Mouse (Mus musculus): Measurements from ENCODE around the gene Neurod6. TPM values are rescaled to one million over a fixed set of nuclear protein-coding genes. Genes with fewer than 3 reads are reported as not detected.

The Neurod6 gene
- total and polyA plus RNA-seq, 3 experiments: not detected

GRCm38 (mm10) chr6:55646824-55647560 is 34.1 kb downstream of the Neurod6 start:
- Histone ChIP-seq H3K9ac (ENCODE audit: insufficient read depth, low read depth) (no peak overlapping the region), H3K4me2 (ENCODE audit: insufficient read depth, low read depth, poor library complexity, severe bottlenecking) (no peak overlapping the region), H3K36me3 (replicated peaks in 1 of 2; ENCODE audit: control insufficient read depth in 1 of 2, insufficient read depth in 1 of 2, low read length in 1 of 2) (no peaks in the 10 kb centered on the region), H3K9me3 (replicated peaks; ENCODE audit: low read length) (no peaks in the 10 kb centered on the region), H3K27ac (ENCODE audit: insufficient read depth, low read depth) (no peak overlapping the region), H3K79me2 (replicated peaks; ENCODE audit: control insufficient read depth, extremely low read depth, insufficient read depth, poor library complexity, severe bottlenecking) (no peaks in the 10 kb centered on the region), H3K4me1 (ENCODE audit: control insufficient read depth in 1 of 2, insufficient read depth in 2 of 2) (no peaks in the 10 kb centered on the region), H3K4me3 (replicated peaks in 1 of 3; ENCODE audit: low read depth in 2 of 3, low read length in 2 of 3, poor library complexity in 1 of 3) (no peak overlapping the region), H3K27me3 (replicated peaks) (no peaks in the 10 kb centered on the region)
- dilution Hi-C loops (cut with MboI; ENCODE audit: extremely low pct_ligation_motif_present, extremely low pct_unique_long_range_greater_than_20kb, low sequenced_read_pairs) (no loop called here), in situ Hi-C loops (cut with MboI; ENCODE audit: low pct_ligation_motif_present, low pct_unique_long_range_greater_than_20kb, low sequenced_read_pairs) (no loop called here)
- DNase-seq (ENCODE audit: extremely low read depth): no peak
- TF ChIP-seq HCFC1 (IDR thresholded peaks at IDR 0.05; ENCODE audit: low read depth, low read length) (no peak), CTCF (conservative IDR thresholded peaks at IDR 0.05 in 1 of 2, IDR thresholded peaks at IDR 0.05 in 1 of 2; ENCODE audit: low read depth in 2 of 2, low read length in 2 of 2) (no peak), RCOR1 (conservative IDR thresholded peaks at IDR 0.05; ENCODE audit: low read depth, low read length) (no peak), SMC3 (IDR thresholded peaks at IDR 0.05; ENCODE audit: low read depth, low read length) (no peak), UBTF (IDR thresholded peaks at IDR 0.05; ENCODE audit: low read depth, low read length) (no peak), GABPA (IDR thresholded peaks at IDR 0.05; ENCODE audit: insufficient replicate concordance, low read depth, low read length) (no peak)

- Histone ChIP-seq H3K4me3 (replicated peaks in 1 of 3; ENCODE audit: low read depth in 2 of 3, low read length in 2 of 3, poor library complexity in 1 of 3) (no peak overlapping the region), H3K4me2 (ENCODE audit: insufficient read depth, low read depth, poor library complexity, severe bottlenecking) (no peak overlapping the region), H3K9me3 (replicated peaks; ENCODE audit: low read length) (no peaks in the 10 kb centered on the region), H3K79me2 (replicated peaks; ENCODE audit: control insufficient read depth, extremely low read depth, insufficient read depth, poor library complexity, severe bottlenecking) (no peaks in the 10 kb centered on the region), H3K4me1 (ENCODE audit: control insufficient read depth in 1 of 2, insufficient read depth in 2 of 2) (no peaks in the 10 kb centered on the region), H3K27me3 (replicated peaks) (no peaks in the 10 kb centered on the region), H3K36me3 (replicated peaks in 1 of 2; ENCODE audit: control insufficient read depth in 1 of 2, insufficient read depth in 1 of 2, low read length in 1 of 2) (no peaks in the 10 kb centered on the region), H3K9ac (ENCODE audit: insufficient read depth, low read depth) (no peak overlapping the region), H3K27ac (ENCODE audit: insufficient read depth, low read depth) (no peak overlapping the region)
- in situ Hi-C loops (cut with MboI; ENCODE audit: low pct_ligation_motif_present, low pct_unique_long_range_greater_than_20kb, low sequenced_read_pairs): no loop called here
- TF ChIP-seq EP300 (IDR thresholded peaks at IDR 0.05; ENCODE audit: low read length) (no peak), POLR2A (IDR thresholded peaks at IDR 0.05; ENCODE audit: low read depth, low read length) (no peak), ZNF384 (IDR thresholded peaks at IDR 0.05; ENCODE audit: low read depth, low read length) (no peak), CHD2 (IDR thresholded peaks at IDR 0.05; ENCODE audit: low read length) (no peak), MAFK (IDR thresholded peaks at IDR 0.05; ENCODE audit: insufficient replicate concordance, low read length) (no peak), JUND (conservative IDR thresholded peaks at IDR 0.05; ENCODE audit: low read depth, low read length) (no peak), MAZ (IDR thresholded peaks at IDR 0.05; ENCODE audit: low read depth, low read length) (no peak), USF1 (IDR thresholded peaks at IDR 0.05; ENCODE audit: low read depth, low read length) (no peak), SMC3 (IDR thresholded peaks at IDR 0.05; ENCODE audit: low read depth, low read length) (no peak), MAX (IDR thresholded peaks at IDR 0.05; ENCODE audit: low read length) (no peak), ZKSCAN1 (IDR thresholded peaks at IDR 0.05; ENCODE audit: borderline replicate concordance, low read depth, low read length) (no peak), NRF1 (IDR thresholded peaks at IDR 0.05; ENCODE audit: low read depth, low read length) (no peak), USF2 (conservative IDR thresholded peaks at IDR 0.05; ENCODE audit: low read depth, low read length) (no peak), IRF4 (IDR thresholded peaks at IDR 0.05; ENCODE audit: low read depth, low read length) (no peak), HCFC1 (IDR thresholded peaks at IDR 0.05; ENCODE audit: low read depth, low read length) (no peak), TBP (conservative IDR thresholded peaks at IDR 0.05; ENCODE audit: low read depth, low read length) (no peak), UBTF (IDR thresholded peaks at IDR 0.05; ENCODE audit: low read depth, low read length) (no peak), ETS1 (conservative IDR thresholded peaks at IDR 0.05; ENCODE audit: low read depth, low read length) (no peak), POLR2AphosphoS2 (IDR thresholded peaks at IDR 0.05; ENCODE audit: low read depth, low read length) (no peak), BHLHE40 (IDR thresholded peaks at IDR 0.05; ENCODE audit: low read depth, low read length) (no peak)
- dilution Hi-C loops (cut with MboI; ENCODE audit: extremely low pct_ligation_motif_present, extremely low pct_unique_long_range_greater_than_20kb, low sequenced_read_pairs): no loop called here
- no peak for DNase-seq (ENCODE audit: extremely low read depth)
Observed at GRCm38 (mm10) chr6:55646111-55646823, 34.8 kb downstream of the Neurod6 start.
